Mouse (Mus musculus) heart, embryonic 16.5 days (tissue): ENCODE results near the gene Cd3e. TPM values are rescaled to one million over a fixed set of nuclear protein-coding genes. Genes with fewer than 3 reads are reported as not detected.
A peak's percentile ranks its signal among the peaks of the same experiment; 100 is the strongest.

Source experiments
- ATAC-seq: fragments of 200-750 bp; cut with Nextera tagmentation; replicated peaks from 2 replicates; pipeline ENCODE4 v1.8.0; 2017; ENCODE audit warnings: moderate number of reproducible peaks; ENCODE audit not compliant: insufficient read depth, low FRiP score; ENCODE audit errors: extremely low read depth
- H3K27ac ChIP-seq: fragments of 300-500 bp; sonication (generic); 2 replicates; pipeline ENCODE4 v1.5.1; 2014; ENCODE audit warnings: mild to moderate bottlenecking, low read length, control low read depth, moderate library complexity
- H3K27me3 ChIP-seq: fragments of 300-500 bp; sonication (generic); 2 replicates; pipeline ENCODE4 v1.6.1; 2014; ENCODE audit warnings: low read length, mixed read lengths; ENCODE audit not compliant: control insufficient read depth, insufficient read depth
- H3K36me3 ChIP-seq: fragments of 300-500 bp; sonication (generic); 2 replicates; pipeline ENCODE4 v1.6.1; 2014; ENCODE audit not compliant: control insufficient read depth, insufficient read depth
- H3K4me1 ChIP-seq: fragments of 300-500 bp; sonication (generic); 2 replicates; pipeline ENCODE4 v1.6.1; 2014; ENCODE audit warnings: low read length, mixed read lengths; ENCODE audit not compliant: control insufficient read depth, insufficient read depth
- H3K4me2 ChIP-seq: fragments of 300-500 bp; sonication (generic); 2 replicates; pipeline ENCODE4 v1.6.1; 2014; ENCODE audit warnings: low read depth, mild to moderate bottlenecking, control low read depth, low read length
- H3K4me3 ChIP-seq: fragments of 300-500 bp; sonication (generic); 2 replicates; pipeline ENCODE4 v1.5.1; 2014; ENCODE audit warnings: mild to moderate bottlenecking, control low read depth, low read length
- H3K9ac ChIP-seq: fragments of 300-500 bp; sonication (generic); 2 replicates; pipeline ENCODE4 v1.6.1; 2014; ENCODE audit warnings: low read length, control low read depth
- H3K9me3 ChIP-seq: fragments of 300-500 bp; sonication (generic); replicated peaks from 2 replicates; pipeline ENCODE4 v1.6.1; 2016; ENCODE audit warnings: low read length; ENCODE audit not compliant: control insufficient read depth
- WGBS: fragments of 180-500 bp; shearing (Covaris S2); extraction: QIAGEN DNeasy Blood & Tissue Kit; methylation state at CpG from one replicate; pipeline ENCODE4 v1.1.7; 2014; 5-methylcytosine and 5-hydroxymethylcytosine counted together
- polyA plus RNA-seq: library from polyadenylated mRNA; unstranded; fragments of >200 nt; fragmentation: Nextera tagmentation; extraction: Ambion mirVana; gene quantifications from 2 replicates; pipeline ENCODE4 v1.2.1, GENCODE M21; 2015

The Cd3e gene
- polyA plus RNA-seq, 1 experiment from 2014 or later: 71.7 TPM

- Histone ChIP-seq H3K27ac (peak overlapping the region; percentile 59; the same call in 1 of the 2 replicates), H3K9me3 (no peaks in the 10 kb centered on the region), H3K9ac (no peak overlapping the region), H3K4me3 (peak overlapping the region; percentile 33), H3K4me1 (no peaks in the 10 kb centered on the region), H3K4me2 (no peak overlapping the region; the same call in 1 of the 2 replicates), H3K27me3 (no peaks in the 10 kb centered on the region; the same call in 1 of the 2 replicates), H3K36me3 (no peaks in the 10 kb centered on the region)
- no peak for ATAC-seq
- WGBS: 78% methylated on average over 4 of the region's 4 CpGs
Measured at GRCm38 (mm10) chr9:45008342-45008741, 1.1 kb downstream of the Cd3e start.

- Histone ChIP-seq H3K4me2 (peak overlapping the region; percentile 13), H3K9ac (no peak overlapping the region), H3K36me3 (no peaks in the 10 kb centered on the region), H3K27ac (0 out of 2 replicates have a peak overlapping the region, but pooled peaks have one; percentile 4), H3K4me1 (no peaks in the 10 kb centered on the region), H3K9me3 (no peaks in the 10 kb centered on the region), H3K27me3 (no peaks in the 10 kb centered on the region; the same call in 1 of the 2 replicates), H3K4me3 (no peak overlapping the region)
- WGBS: 71% methylated on average over 12 of the region's 12 CpGs
- ATAC-seq: no peak
Measured at GRCm38 (mm10) chr9:45007404-45007803, 2.0 kb downstream of the Cd3e start.

GRCm38 (mm10) chr9:45000249-45000648, 9.2 kb downstream of the Cd3e start:
- 57% methylated on average over 3 of the region's 3 CpGs for WGBS
- Histone ChIP-seq H3K27me3 (no peaks in the 10 kb centered on the region), H3K4me3 (no peak overlapping the region), H3K27ac (no peak overlapping the region), H3K36me3 (no peaks in the 10 kb centered on the region), H3K9me3 (no peaks in the 10 kb centered on the region), H3K9ac (no peak overlapping the region), H3K4me2 (no peak overlapping the region), H3K4me1 (no peaks in the 10 kb centered on the region)
- no peak for ATAC-seq

- Histone ChIP-seq H3K4me3 (no peak overlapping the region), H3K9me3 (no peaks in the 10 kb centered on the region), H3K9ac (no peak overlapping the region), H3K4me1 (no peaks in the 10 kb centered on the region), H3K27me3 (no peaks in the 10 kb centered on the region), H3K27ac (no peak overlapping the region), H3K4me2 (no peak overlapping the region), H3K36me3 (no peaks in the 10 kb centered on the region)
- ATAC-seq: no peak
- WGBS: 72% methylated on average over 5 of the region's 5 CpGs
Measured at GRCm38 (mm10) chr9:44999776-45000175, 9.7 kb downstream of the Cd3e start.

GRCm38 (mm10) chr9:44999171-44999570, 10.3 kb downstream of the Cd3e start:
- no peaks in the 10 kb centered on the region for H3K9me3 ChIP-seq
- ATAC-seq: no peak
- no peaks in the 10 kb centered on the region for H3K4me1 ChIP-seq
- no peaks in the 10 kb centered on the region for H3K27me3 ChIP-seq
- H3K9ac ChIP-seq: no peak overlapping the region
- H3K36me3 ChIP-seq: no peaks in the 10 kb centered on the region
- H3K4me2 ChIP-seq: no peak overlapping the region
- WGBS: 45% methylated on average over 6 of the region's 6 CpGs
- no peak overlapping the region for H3K4me3 ChIP-seq
- no peak overlapping the region for H3K27ac ChIP-seq

GRCm38 (mm10) chr9:44998138-44998537, 11.3 kb downstream of the Cd3e start:
- Histone ChIP-seq H3K27ac (no peak overlapping the region), H3K9ac (no peak overlapping the region), H3K4me2 (no peak overlapping the region), H3K9me3 (no peaks in the 10 kb centered on the region), H3K27me3 (no peaks in the 10 kb centered on the region), H3K36me3 (no peaks in the 10 kb centered on the region), H3K4me1 (no peaks in the 10 kb centered on the region), H3K4me3 (no peak overlapping the region)
- 0 out of 2 replicates have a peak, but pooled peaks have one; percentile 41 for ATAC-seq
- 56% methylated on average over 11 of the region's 11 CpGs for WGBS

- no peak overlapping the region for H3K27ac ChIP-seq
- no peaks in the 10 kb centered on the region for H3K27me3 ChIP-seq
- H3K4me2 ChIP-seq: no peak overlapping the region
- no peak overlapping the region for H3K4me3 ChIP-seq
- H3K9ac ChIP-seq: no peak overlapping the region
- H3K4me1 ChIP-seq: no peaks in the 10 kb centered on the region
- ATAC-seq: no peak
- no peaks in the 10 kb centered on the region for H3K9me3 ChIP-seq
- H3K36me3 ChIP-seq: no peaks in the 10 kb centered on the region
- WGBS: 91% methylated on average over 7 of the region's 7 CpGs
Measured at GRCm38 (mm10) chr9:44996590-44996989, 12.8 kb downstream of the Cd3e start.

- no peak for ATAC-seq
- no peaks in the 10 kb centered on the region for H3K9me3 ChIP-seq
- no peak overlapping the region for H3K4me3 ChIP-seq
- no peak overlapping the region for H3K4me2 ChIP-seq
- H3K9ac ChIP-seq: no peak overlapping the region
- WGBS: 57% methylated on average over 4 of the region's 4 CpGs
- H3K27me3 ChIP-seq: no peaks in the 10 kb centered on the region
- no peaks in the 10 kb centered on the region for H3K36me3 ChIP-seq
- H3K4me1 ChIP-seq: no peaks in the 10 kb centered on the region
- H3K27ac ChIP-seq: no peak overlapping the region
Measured at GRCm38 (mm10) chr9:44994962-44995361, 14.5 kb downstream of the Cd3e start.

- H3K9ac ChIP-seq: no peak overlapping the region
- no peak overlapping the region for H3K4me2 ChIP-seq
- no peak overlapping the region for H3K4me3 ChIP-seq
- no peaks in the 10 kb centered on the region for H3K36me3 ChIP-seq
- ATAC-seq: no peak
- 79% methylated on average over 2 of the region's 2 CpGs for WGBS
- H3K4me1 ChIP-seq: no peaks in the 10 kb centered on the region
- H3K27ac ChIP-seq: no peak overlapping the region
- no peaks in the 10 kb centered on the region for H3K27me3 ChIP-seq
- no peaks in the 10 kb centered on the region for H3K9me3 ChIP-seq
Measured at GRCm38 (mm10) chr9:44993268-44993667, 16.2 kb downstream of the Cd3e start.
